ENCODE assay signal across 8 mouse cellular contexts in the genomic region with DNA sequence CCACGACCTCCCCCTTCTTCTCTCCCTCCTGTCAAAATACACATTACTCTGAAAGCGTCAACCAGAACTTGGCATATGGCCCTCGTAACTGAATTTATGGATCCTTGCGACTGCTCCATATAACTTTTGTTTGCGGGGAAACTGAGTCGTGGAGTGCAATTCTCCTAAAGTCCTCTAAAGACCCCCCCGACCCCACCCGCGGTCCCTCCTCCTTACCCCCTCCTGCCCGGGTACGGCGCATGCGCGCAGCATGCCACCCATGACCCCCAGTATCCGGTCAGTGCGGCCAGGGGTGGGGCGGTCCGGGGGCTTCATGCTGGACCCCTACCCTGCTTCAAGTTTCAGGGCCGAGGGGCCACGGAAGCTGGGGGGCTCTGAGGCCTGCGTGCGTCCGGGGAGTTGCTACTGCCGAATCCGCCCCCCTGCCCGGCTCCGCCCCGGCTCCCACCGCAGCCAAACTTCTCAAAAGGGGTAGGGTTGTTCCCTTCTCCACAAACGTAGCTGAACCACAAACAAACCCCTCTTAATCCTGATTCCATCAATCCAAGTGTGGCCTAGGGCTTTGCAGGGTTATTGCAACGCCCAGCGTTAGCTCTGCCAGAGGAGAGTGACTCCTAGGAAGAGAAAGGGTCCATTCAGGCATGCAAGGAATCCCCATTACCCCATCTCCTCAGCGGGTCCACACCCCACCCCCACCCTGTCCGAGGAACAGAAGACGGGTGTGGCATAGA. TPM values are rescaled to one million over a fixed set of nuclear protein-coding genes. Genes with fewer than 3 reads are reported as not detected.
DNase-seq lines count a peak whose midpoint lies in the region; ATAC-seq and TF ChIP-seq lines count a peak whose summit lies in the region.

Arhgef25 (minus strand) TSS at position 433 of the 731 bp plus-strand sequence.

- H3K36me3 ChIP-seq in heart, embryonic 15.5 days = peaks cover 9% of the 10 kb centered on the region
- no peaks in the 10 kb centered on the region; the same call in 1 of the 2 replicates for H3K36me3 ChIP-seq in stomach, embryonic 14.5 days (ENCODE audit: control insufficient read depth, insufficient read depth, low read length)

- ATAC-seq in heart, embryonic 15.5 days (replicated peaks; ENCODE audit: insufficient number of reproducible peaks, insufficient read depth, low FRiP score, low read depth) = peak; percentile 14
- peak; percentile 42; the same call in 1 of the 2 replicates for ATAC-seq in stomach, embryonic 14.5 days (ENCODE audit: insufficient number of reproducible peaks, insufficient read depth, low FRiP score, low read depth)

- no peak for TF ChIP-seq CTCF in embryonic fibroblast, embryonic 13.5 days (IDR thresholded peaks at IDR 0.05; ENCODE audit: borderline replicate concordance, insufficient read depth, low read length)

- H3K4me2 ChIP-seq in heart, embryonic 15.5 days = peak within 1 kb of the TSS; percentile 95
- H3K4me2 ChIP-seq in stomach, embryonic 14.5 days (replicated peaks; ENCODE audit: low read depth, low read length) = peak within 1 kb of the TSS; percentile 93

- WGBS in heart, embryonic 15.5 days = 4% methylated on average over 35 of the region's 35 CpGs
- WGBS in stomach, embryonic 14.5 days = 2% methylated on average over 35 of the region's 35 CpGs

- H3K4me1 ChIP-seq in embryonic fibroblast, embryonic 13.5 days (ENCODE audit: control insufficient read depth, insufficient read depth, low read length) = peaks cover 4% of the 10 kb centered on the region
- H3K4me1 ChIP-seq in heart, embryonic 15.5 days (replicated peaks) = peaks cover 47% of the 10 kb centered on the region
- peaks cover 23% of the 10 kb centered on the region; the same call in 1 of the 2 replicates for H3K4me1 ChIP-seq in stomach, embryonic 14.5 days (ENCODE audit: control insufficient read depth, insufficient read depth, low read length)

- H3K9me3 ChIP-seq in heart, embryonic 15.5 days (replicated peaks) = no peaks in the 10 kb centered on the region
- H3K9me3 ChIP-seq in stomach, embryonic 14.5 days (ENCODE audit: control insufficient read depth, low read depth, low read length) = no peaks in the 10 kb centered on the region

- H3K27ac ChIP-seq in embryonic fibroblast, embryonic 13.5 days (ENCODE audit: insufficient read depth, low read length) = peak within 1 kb of the TSS; percentile 100
- H3K27ac ChIP-seq in heart, embryonic 15.5 days = peak within 1 kb of the TSS; percentile 75
- H3K27ac ChIP-seq in stomach, embryonic 14.5 days (ENCODE audit: low read length) = peak within 1 kb of the TSS; percentile 94

- peaks cover 13% of the 10 kb centered on the region for H3K27me3 ChIP-seq in heart, embryonic 15.5 days
- H3K27me3 ChIP-seq in stomach, embryonic 14.5 days (ENCODE audit: control insufficient read depth, insufficient read depth, low read length) = no peaks in the 10 kb centered on the region

- DNase-seq in 3T3-L1 (ENCODE audit: low read depth, low spot score) (peak; percentile 59), MN1 (ENCODE audit: low spot score) (peak; percentile 61)
- peak in 1 of 2 experiments; percentile 62 for DNase-seq in layer of hippocampus, postnatal 10 days (ENCODE audit: low spot score in 2 of 2)
- peak; percentile 85 for DNase-seq in lung, postnatal 10 days
- no peak for DNase-seq in thymus, postnatal 25 days

- peak; percentile 66 for TF ChIP-seq POLR2A in embryonic fibroblast, embryonic 13.5 days (IDR thresholded peaks at IDR 0.05; ENCODE audit: low read depth, low read length)

- H3K4me3 ChIP-seq in embryonic fibroblast, embryonic 13.5 days (ENCODE audit: insufficient read depth, low read length) = peak within 1 kb of the TSS; percentile 91
- H3K4me3 ChIP-seq in heart, embryonic 15.5 days = peak within 1 kb of the TSS; percentile 64
- H3K4me3 ChIP-seq in stomach, embryonic 14.5 days (ENCODE audit: low read depth, low read length) = peak within 1 kb of the TSS; percentile 62

- H3K9ac ChIP-seq in heart, embryonic 15.5 days = peak within 1 kb of the TSS; percentile 64
- H3K9ac ChIP-seq in stomach, embryonic 14.5 days (replicated peaks; ENCODE audit: low read depth, low read length) = peak within 1 kb of the TSS; percentile 68

RNA-seq across cellular contexts. Expression of gene Arhgef25, which starts in this region (rescaled TPM):
- 187 TPM in 2 replicates for polyA plus RNA-seq in embryonic fibroblast, embryonic 13.5 days (2011; ENCODE audit: insufficient read length, low read depth, missing spikeins)
- 24.7 and 32.5 TPM in 2 replicates for polyA plus RNA-seq in heart, embryonic 15.5 days (2015; fragmentation: Nextera tagmentation; extraction: Ambion mirVana)
- 100 to 1,000 TPM; 125 to 132 TPM for total RNA-seq in layer of hippocampus, postnatal 10 days (2021)
- polyA plus RNA-seq in stomach, embryonic 14.5 days (2014; fragmentation: Nextera tagmentation; extraction: Ambion mirVana) = 64.0 and 71.1 TPM in 2 replicates
